Mouse (Mus musculus): ENCODE results near the gene Fam204a. TPM values are rescaled to one million over a fixed set of nuclear protein-coding genes. Genes with fewer than 3 reads are reported as not detected.
A peak's percentile ranks its signal among the peaks of the same experiment; 100 is the strongest.

Gene Fam204a
- polyA plus RNA-seq, 1 experiment from 2014 or later = 28.8 TPM

GRCm38 (mm10) chr19:60160611-60161274 lies 65.8 kb downstream of the Fam204a start:
- H3K9ac ChIP-seq = no peak overlapping the region
- no peaks in the 10 kb centered on the region for H3K27me3 ChIP-seq (replicated peaks)
- 14% methylated on average over 20 of the region's 20 CpGs for WGBS
- no peaks in the 10 kb centered on the region for H3K36me3 ChIP-seq
- no peak for ATAC-seq (ENCODE audit: extremely low read depth, insufficient number of reproducible peaks, low FRiP score, low TSS enrichment)
- H3K27ac ChIP-seq (replicated peaks) = no peak overlapping the region
- H3K4me2 ChIP-seq = peak overlapping the region; percentile 45
- H3K9me3 ChIP-seq = no peaks in the 10 kb centered on the region
- H3K4me1 ChIP-seq = peaks cover 5% of the 10 kb centered on the region
- 0 out of 2 replicates have a peak overlapping the region, but pooled peaks have one; percentile 0 for H3K4me3 ChIP-seq

GRCm38 (mm10) chr19:60159827-60160226 lies 66.7 kb downstream of the Fam204a start:
- peaks cover 5% of the 10 kb centered on the region for H3K4me1 ChIP-seq
- no peaks in the 10 kb centered on the region for H3K36me3 ChIP-seq
- no peak overlapping the region for H3K4me3 ChIP-seq
- H3K27me3 ChIP-seq (replicated peaks) = no peaks in the 10 kb centered on the region
- no peak overlapping the region for H3K9ac ChIP-seq
- no peak for ATAC-seq (ENCODE audit: extremely low read depth, insufficient number of reproducible peaks, low FRiP score, low TSS enrichment)
- no peaks in the 10 kb centered on the region for H3K9me3 ChIP-seq
- no peak overlapping the region for H3K4me2 ChIP-seq
- H3K27ac ChIP-seq (replicated peaks) = no peak overlapping the region
- WGBS = 38% methylated on average over 6 of the region's 6 CpGs

GRCm38 (mm10) chr19:60155266-60155665 lies 71.2 kb downstream of the Fam204a start:
- Histone ChIP-seq H3K9ac (no peak overlapping the region), H3K27me3 (replicated peaks) (peaks cover 4% of the 10 kb centered on the region), H3K9me3 (no peaks in the 10 kb centered on the region), H3K4me2 (no peak overlapping the region), H3K27ac (replicated peaks) (no peak overlapping the region), H3K4me3 (no peak overlapping the region), H3K4me1 (no peaks in the 10 kb centered on the region), H3K36me3 (no peaks in the 10 kb centered on the region)
- ATAC-seq (ENCODE audit: extremely low read depth, insufficient number of reproducible peaks, low FRiP score, low TSS enrichment) = no peak
- WGBS = 78% methylated on average over 5 of the region's 5 CpGs

- Histone ChIP-seq H3K27ac (replicated peaks) (no peak overlapping the region), H3K9me3 (no peaks in the 10 kb centered on the region), H3K36me3 (no peaks in the 10 kb centered on the region), H3K4me2 (no peak overlapping the region), H3K27me3 (replicated peaks) (peaks cover 26% of the 10 kb centered on the region), H3K9ac (no peak overlapping the region), H3K4me3 (no peak overlapping the region), H3K4me1 (no peaks in the 10 kb centered on the region)
- WGBS = 77% methylated on average over 1 of the region's 1 CpGs
- no peak for ATAC-seq (ENCODE audit: extremely low read depth, insufficient number of reproducible peaks, low FRiP score, low TSS enrichment)
These were observed 73.4 kb downstream of the Fam204a start for GRCm38 (mm10) chr19:60153096-60153495.

- Histone ChIP-seq H3K4me1 (no peaks in the 10 kb centered on the region), H3K36me3 (no peaks in the 10 kb centered on the region), H3K4me2 (no peak overlapping the region), H3K4me3 (no peak overlapping the region), H3K9me3 (no peaks in the 10 kb centered on the region), H3K27me3 (replicated peaks) (peaks cover 55% of the 10 kb centered on the region), H3K27ac (replicated peaks) (no peak overlapping the region), H3K9ac (no peak overlapping the region)
- WGBS = 71% methylated on average over 3 of the region's 3 CpGs
- ATAC-seq (ENCODE audit: extremely low read depth, insufficient number of reproducible peaks, low FRiP score, low TSS enrichment) = no peak
These were observed 76.4 kb downstream of the Fam204a start for GRCm38 (mm10) chr19:60150056-60150455.

GRCm38 (mm10) chr19:60149078-60149960 lies 77.2 kb downstream of the Fam204a start:
- Histone ChIP-seq H3K4me1 (no peaks in the 10 kb centered on the region), H3K9me3 (no peaks in the 10 kb centered on the region), H3K4me3 (no peak overlapping the region), H3K9ac (no peak overlapping the region), H3K27me3 (replicated peaks) (peaks cover 61% of the 10 kb centered on the region), H3K27ac (replicated peaks) (no peak overlapping the region), H3K4me2 (no peak overlapping the region), H3K36me3 (no peaks in the 10 kb centered on the region)
- WGBS = 26% methylated on average over 13 of the region's 13 CpGs
- no peak for ATAC-seq (ENCODE audit: extremely low read depth, insufficient number of reproducible peaks, low FRiP score, low TSS enrichment)

Other genes with a start within 250 kb of the Fam204a start
- gene Prlhr, start 241.6 kb upstream of the Fam204a start, polyA plus RNA-seq (2015; fragmentation: Nextera tagmentation; extraction: Ambion mirVana) = not detected in 2 replicates